Mouse (Mus musculus): ENCODE measurements around the gene Snx9.

- TF ChIP-seq GATA1 (IDR thresholded peaks at IDR 0.05; ENCODE audit: borderline replicate concordance, low read length) (no peak), FLI1 (IDR thresholded peaks at IDR 0.05; ENCODE audit: low read length) (no peak)
Observed at GRCm38 (mm10) chr17:5975099-5975977, 134.2 kb downstream of the Snx9 start.
